Mouse (Mus musculus): ENCODE measurements around the gene Prpsap2.
"Not testable (repeated sequence)": the region's sequence is repeated elsewhere in the genome, so short reads cannot be mapped to it uniquely, and the experiment has no call there.

Prpsap2 gene

DNA sequence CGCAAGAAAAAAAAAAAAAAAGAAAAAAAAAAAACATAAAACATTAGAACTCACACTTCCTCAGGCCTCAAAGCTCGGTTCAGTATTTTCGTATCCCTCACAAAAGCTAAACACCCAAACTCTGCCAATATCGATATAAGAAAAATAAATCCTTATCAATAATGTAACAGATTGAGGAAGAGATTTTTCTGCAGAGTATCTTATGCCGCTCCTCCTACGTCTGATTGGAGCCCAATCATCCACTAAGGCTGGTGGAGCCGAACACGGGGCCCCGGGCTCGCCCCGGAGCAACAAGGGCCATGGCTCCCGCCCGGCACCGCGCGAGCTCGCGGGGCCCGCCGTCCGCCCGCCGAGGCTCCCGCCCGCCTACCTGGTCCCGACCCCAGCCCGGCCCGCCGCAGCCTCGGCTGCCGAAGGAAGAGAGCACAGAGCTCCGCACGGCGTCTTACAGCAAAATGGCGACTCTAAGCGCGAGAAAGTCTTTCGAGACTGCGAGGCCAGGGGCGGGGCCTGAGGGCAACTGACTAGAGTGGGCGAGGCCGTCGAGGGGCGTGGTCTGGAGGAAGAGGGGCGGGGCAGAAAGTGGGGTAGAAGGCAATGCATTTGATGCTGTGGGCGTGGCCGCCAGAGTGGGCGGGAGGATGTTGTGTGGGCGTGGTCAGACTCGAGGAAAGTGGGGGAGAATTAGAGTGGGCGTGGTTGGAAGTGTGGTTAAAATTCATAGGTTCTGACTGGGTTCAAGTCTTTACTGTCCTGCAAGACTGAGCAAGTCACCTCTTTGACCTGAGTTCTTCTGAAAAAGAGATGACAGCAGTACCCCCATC is at the start of gene Prpsap2:
Gene Prpsap2, minus strand, starts transcription at position 505 of the 824 bp plus-strand sequence.
- DNase-seq (ENCODE audit: low read depth), result peak; percentile 100

DNA sequence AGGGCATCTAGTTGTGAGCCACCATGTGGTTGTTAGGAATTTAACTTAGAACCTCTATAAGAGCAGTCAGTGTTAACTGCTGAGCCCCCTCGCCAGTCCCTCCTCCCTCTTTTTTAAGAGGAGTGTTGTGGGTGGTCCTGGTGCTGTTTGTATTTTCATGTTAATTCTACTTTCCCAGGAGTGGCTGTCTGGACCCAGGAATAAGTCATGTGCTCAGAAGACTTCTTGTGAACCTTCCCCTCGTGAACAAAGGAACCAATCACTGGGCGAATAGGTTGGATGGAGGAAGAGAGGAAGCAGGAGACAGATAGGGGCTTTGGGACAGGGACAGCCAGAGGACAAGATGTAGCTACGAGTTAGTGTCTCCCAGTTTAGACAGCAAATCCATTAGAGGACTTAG is 47.9 kb upstream of the Prpsap2 start:
- no peak for DNase-seq (ENCODE audit: low read depth)

DNA sequence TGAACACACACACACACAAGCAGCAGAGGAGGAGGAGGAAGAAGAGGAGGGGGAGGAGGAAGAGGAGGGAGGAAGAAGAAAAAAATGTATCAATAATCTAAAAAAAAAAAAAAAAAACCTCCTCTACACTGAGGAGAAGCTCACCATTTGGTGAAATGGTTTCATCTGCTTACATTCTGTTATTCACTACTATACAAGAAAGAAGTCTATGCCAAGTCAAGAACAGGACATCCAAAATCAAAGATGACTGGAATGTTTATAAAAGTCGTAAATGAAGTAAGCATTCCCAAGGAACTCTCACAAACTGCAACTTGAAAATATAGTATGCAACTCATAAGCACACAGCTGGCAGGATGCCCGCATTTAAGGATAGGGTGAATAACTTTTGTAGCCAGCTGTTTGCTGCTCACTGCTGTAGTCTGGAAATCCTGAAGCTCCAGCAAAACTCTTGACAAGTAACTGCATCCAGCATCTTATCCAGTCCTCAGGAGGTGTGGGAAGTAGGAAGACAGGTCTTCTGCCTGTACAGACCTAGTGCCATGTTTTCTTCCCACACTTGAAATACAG is 46.7 kb upstream of the Prpsap2 start:
- peak; percentile 69 for DNase-seq (ENCODE audit: low read depth)

DNA sequence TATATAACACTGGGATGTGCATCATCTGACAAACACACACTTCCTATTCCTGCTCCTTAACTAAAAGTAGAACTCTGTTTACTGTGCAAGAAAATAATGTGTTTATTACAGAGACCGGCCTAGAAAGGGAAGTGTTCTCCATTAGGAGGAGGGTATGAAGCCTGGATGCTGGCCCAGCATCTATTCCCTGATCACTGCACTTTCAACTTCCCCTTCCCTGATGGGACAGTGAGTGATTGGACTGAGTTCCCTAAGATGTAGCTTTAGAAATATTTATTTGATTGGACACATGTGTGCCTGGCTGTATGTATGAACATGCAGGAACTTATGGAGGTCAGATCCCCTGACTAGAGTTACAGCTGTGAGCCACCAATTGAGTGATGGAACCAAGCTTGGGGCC is 31.6 kb upstream of the Prpsap2 start:
- DNase-seq (ENCODE audit: low read depth), result no peak

DNA sequence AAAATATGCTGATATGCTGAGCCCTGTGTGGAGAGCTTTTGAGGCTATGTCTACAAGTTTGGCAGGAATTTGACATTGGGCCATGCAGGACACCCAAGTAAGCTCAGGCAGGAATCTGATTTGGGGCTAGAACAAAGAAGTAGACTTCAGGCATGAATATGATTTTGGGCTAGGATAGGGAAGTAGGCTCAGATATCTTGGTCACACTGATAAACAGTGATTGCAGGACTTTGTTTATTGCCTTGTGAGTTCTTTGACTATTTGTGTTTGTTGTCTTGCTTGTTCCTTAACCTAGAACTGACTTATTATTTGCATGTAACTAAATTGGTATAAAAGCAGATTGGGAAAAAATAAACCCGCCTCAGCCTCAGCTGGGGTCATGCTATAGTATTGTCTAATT is 26.7 kb upstream of the Prpsap2 start:
- DNase-seq (ENCODE audit: low read depth), result no peak

DNA sequence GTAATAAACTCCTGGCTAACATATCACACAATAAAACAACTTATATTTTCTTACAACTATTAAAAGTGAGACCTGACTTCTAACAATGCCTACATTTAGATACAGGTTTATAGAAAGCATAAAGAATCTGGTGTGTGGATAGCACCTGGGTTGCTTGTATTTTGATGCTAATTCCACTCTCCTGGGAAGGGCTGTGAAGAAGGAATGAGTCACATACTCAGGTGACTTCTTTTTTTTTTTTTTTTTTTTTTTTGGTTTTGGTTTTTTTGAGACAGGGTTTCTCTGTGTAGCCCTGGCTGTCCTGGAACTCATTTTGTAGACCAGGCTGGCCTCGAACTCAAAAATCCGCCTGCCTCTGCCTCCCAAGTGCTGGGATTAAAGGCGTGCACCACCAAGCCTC is 20.6 kb upstream of the Prpsap2 start:
- DNase-seq (ENCODE audit: low read depth), result not testable (repeated sequence)

DNA sequence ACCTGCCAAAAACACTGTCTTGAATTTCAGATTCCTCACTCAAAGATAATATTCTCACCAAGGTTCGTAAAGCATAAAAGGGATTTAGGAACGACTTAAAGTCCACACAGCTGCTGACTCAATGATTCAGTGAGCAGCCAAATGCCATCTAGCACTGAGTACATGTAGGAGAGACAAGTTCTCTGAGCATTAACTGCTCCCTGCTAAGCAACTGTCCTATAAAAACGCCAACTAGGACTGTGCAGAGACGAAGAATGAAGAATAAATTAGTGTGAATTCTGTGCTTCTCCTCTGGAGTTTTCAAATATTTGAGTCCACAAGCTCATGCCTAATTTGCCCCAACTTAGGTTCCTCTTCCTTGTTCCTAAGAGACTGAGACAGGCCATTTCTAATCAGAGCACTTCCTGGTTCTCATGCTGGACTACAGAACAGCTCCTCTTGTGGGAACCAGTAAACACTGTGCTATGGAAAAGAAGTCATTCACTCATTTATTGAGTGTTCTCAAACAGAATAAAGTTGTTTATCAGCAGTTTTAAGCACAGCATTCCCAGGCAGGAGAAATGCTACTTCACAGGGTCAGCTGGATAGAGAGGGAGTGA is 12.8 kb upstream of the Prpsap2 start:
- no peak for DNase-seq (ENCODE audit: low read depth)

DNA sequence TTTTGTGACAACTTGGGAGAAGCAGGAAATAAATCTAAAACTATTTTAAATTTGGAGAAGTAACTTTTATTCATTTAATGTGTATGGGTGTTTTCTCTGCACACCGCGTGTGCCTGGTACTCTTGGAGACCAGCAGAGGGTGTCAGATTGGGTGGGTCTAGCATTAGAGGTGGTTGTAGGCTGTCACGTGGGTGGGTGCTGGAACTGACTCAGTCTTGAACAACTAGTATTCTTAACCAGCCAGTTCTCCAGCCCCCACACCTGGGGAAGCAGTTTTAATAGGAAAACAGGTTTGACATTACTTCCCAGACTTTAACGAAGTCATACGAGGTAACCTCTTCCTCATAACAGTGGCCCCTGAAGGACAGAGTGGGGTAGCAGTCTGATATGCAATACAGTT is 1.4 kb downstream of the Prpsap2 start:
- DNase-seq (ENCODE audit: low read depth), result peak; percentile 54

DNA sequence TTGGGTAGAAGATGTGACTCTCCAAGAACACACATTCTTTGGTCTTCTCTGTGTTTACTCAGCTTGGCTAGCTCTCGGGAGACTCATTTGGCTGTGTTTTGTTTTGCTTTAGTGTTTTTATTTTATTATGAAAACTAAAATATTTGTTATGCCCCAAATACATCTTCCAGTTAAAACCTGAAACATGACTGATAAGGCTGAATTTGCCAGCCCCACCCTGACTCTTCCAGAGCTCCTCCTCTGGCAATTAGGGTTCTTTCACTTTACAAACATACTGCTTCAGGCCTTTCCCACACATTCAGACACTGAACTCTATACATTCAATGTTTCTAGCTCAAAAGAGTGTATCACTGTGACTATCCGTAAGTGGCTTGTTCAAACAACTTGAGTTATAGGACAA is 4.7 kb downstream of the Prpsap2 start:
- DNase-seq (ENCODE audit: low read depth), result no peak

DNA sequence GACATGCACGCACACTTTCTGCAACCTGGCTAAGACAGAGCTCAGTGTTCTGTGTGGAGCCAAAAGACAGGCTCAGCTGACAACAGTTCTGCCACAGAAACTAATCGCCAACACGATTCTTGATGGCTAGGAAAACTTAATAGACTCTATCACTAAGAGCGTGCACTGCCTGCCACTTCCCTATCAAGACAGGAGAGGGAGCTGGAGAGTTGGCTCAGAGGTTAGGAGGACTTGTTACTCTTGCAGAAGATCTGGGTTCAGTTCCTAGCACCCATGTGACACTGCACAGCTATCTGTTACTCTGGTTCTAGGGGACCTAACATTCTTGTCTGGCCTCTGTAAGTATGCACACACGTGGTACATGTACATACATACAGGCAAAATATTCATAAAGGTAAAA is 10.3 kb downstream of the Prpsap2 start:
- peak; percentile 45 for DNase-seq (ENCODE audit: low read depth)

DNA sequence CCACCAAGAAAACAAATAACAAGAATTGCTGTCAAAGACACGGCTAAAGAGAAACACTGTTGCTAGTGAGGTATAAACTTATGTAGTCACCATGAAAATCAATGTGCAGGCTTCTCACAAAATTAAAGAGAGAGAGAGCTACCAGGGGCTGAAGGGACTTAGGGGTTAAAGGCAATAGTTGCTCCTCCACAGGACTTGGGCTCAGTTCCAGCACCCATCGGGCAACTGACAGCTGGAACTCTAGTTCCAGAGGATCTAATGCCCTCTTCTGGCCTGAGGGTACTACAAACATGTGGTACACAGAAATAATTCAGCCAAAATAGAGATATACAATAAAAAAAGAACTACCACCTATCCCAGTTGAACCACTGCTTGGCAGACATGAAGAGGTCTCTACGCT is 14.7 kb downstream of the Prpsap2 start:
- DNase-seq (ENCODE audit: low read depth), result no peak

DNA sequence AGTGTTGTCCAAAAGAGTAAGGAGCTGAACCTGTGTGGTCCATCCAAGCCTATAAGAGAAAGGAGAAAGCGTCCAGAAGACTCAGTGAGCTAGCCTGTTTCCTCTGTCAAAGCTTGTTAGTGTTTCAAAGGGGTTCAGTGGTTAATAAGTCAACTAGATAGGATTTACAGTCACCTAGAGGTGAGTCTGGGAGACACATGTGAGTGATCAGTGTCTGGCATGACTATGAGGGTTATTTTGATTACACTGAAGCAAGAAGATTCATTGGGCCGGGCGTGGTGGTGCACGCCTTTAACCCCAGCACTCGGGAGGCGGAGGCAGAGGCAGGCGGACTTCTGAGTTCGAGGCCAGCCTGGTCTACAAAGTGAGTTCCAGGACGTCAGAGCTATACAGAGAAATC is 16.1 kb downstream of the Prpsap2 start:
- DNase-seq (ENCODE audit: low read depth), result no peak

DNA sequence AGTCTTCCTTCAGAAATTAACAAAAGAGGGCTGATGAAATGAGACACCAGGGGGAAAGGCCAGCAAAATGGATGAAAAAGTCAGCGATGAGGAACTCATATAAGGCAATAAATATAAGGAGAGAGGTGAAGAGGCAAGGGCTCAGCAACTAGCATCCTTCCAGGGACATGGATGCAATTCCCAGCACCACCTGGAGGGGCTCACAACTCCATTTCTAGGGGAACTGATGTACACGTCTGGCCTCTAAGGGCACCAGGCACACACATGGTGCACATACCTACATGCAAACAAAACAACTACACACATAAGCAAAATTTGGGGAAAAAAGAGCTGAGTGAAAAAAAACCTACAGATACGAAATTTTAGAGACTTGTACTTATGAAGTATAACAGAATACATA is 17.4 kb downstream of the Prpsap2 start:
- DNase-seq (ENCODE audit: low read depth), result peak; percentile 19

DNA sequence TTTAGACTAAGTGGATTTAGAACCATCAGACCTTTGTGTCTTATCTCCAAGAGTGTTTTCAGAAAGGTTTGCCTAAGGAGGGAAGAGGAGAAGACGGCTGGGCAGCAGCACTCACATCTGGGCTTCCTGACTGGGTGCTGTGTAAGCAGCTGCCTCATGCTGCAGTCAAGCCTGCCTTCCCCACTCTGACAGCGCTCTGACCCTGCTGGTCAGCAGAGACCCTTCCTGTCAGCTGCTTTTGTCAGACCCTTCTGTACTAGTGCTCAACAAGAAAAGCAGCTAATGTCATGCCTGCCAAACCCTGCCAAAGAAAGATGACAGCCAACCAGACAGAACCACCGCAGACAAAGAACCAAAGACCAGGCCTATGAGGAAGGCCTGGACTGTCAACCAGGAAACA is 18.1 kb downstream of the Prpsap2 start:
- DNase-seq (ENCODE audit: low read depth), result no peak

DNA sequence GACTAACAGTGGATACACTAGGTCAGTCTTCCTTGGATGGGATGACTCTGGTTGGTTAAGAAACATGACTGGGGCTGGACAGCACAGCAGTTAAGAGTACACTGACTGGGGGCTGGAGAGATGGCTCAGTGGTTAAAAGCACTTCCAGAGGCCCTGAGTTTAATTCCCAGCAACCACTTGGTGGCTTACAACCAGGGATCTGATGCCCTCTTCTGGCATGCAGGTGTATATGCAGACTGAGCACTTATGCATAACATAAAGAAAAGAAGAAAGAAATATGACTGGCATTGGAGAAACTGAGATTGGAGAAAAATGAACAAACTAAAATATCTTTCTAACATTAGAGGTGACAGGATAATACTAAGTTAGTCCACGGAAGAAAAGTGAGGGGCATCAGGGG is 21.4 kb downstream of the Prpsap2 start:
- DNase-seq (ENCODE audit: low read depth), result no peak

DNA sequence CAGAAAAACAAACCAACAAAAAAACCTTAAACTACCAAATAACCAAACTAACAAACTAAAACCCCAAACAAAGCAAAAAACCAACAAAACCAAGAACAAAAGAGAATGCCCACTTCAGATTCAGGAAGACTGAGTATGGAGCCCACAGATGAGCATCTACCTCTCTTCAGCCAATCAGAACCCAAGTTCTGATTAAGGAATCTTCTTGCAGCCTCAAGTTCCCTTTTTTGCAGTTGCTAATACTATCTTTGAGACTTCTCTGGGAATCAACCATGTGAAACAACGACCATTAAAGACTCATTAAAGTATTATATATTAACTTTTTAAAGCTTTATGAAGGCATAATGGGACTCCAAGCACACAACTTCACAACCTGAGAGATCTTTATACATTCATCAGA is 24.6 kb downstream of the Prpsap2 start:
- no peak for DNase-seq (ENCODE audit: low read depth)

DNA sequence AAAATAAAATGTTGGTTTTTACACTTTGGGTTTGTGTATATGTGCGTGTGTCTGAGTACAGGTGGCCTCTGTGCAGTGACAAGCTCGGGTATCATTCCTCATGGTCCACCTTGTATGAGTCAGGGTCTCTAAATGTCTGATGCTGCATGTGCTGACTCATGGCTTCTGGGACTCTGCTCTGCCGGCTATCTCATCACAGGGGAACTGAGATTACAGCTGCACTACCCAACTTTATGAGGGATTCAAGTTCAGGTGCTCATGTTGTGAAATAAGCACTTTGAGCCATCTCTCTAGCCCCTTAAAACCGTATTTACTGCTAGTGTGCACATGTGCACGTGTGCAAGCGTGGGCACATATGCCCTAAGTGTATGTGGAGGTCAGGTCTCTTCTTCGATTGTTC is 29.2 kb downstream of the Prpsap2 start:
- DNase-seq (ENCODE audit: low read depth), result no peak

DNA sequence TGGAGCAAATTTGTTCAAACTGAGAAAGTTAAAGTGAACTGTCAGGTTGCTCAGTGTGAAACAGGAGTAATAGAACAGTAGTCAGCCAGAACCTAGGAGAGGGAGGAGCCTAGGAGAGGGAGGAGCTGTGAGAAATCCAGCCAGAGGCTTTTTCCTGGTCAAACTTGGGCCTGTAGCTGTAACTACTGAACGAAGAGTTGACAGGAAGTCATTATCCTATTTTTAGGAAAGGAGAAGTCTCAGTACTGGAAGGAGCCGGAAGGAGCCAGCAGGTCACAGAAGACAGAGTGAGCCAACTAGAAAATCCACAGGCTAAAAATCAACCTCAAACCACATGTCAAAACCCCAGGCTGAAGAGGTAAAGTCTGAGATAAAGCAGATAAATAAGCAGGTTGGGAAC is 33.9 kb downstream of the Prpsap2 start:
- DNase-seq (ENCODE audit: low read depth), result no peak

DNA sequence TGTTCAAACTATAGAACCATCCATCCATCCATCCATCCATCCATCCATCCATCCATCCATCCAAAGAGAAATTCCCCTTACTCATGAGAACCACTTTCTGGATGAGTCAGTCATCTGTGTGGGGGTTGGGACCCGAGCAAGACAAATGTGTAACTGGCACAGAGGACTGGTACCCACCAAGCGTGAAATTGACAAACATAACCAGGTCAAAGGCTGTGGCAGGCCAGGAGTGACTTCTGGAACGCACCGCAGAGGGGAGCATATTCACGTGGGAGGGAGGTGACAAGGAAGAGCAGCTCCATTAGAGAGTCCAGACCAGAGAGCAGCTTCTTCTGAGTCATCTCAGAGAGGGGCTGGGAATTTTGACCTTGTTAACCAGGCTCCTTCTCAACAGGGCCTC is 39.8 kb downstream of the Prpsap2 start:
- no peak for DNase-seq (ENCODE audit: low read depth)

DNA sequence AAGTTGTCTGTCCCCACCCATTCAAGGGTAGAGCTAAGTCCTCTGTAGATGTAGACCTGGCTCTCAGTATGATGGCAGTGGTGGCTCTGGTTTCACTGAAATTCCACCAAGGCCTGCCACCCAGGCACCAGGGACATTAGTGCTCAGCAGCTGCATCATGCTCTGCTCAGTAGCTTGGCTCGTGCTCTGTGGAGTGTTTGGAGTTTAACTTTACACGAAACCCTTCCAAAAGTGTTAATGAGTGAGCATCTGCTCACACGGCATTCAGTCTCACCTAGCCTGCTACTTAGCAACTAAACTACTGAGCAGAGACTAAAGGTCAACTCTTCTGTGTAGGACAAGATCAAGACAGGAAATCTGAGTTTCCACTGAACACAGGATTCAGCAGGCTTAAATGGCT is 41.3 kb downstream of the Prpsap2 start, which contains the start of gene Slc5a10:
Gene Slc5a10, minus strand, starts transcription at position 191 of the 400 bp plus-strand sequence.
- no peak for DNase-seq (ENCODE audit: low read depth)

DNA sequence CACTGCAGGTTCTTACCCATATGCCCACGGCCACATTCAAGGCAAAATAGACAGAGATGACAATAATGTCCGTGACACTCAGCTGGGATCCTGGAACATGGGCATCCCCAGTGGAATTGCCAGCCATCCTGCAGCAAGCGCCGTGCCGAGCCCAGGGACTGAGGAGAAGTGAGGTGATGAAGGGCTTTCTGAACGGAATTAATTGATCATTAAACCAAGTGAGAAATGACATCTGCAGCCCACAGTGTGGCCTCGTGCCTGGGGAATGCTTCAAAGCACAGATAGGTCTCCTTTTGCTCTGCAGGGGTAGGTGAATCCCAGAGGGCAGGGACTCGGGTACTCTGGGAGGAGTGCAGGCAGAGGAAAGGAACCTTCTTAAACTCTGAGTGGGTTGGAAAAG is 42.1 kb downstream of the Prpsap2 start:
- DNase-seq (ENCODE audit: low read depth), result no peak

DNA sequence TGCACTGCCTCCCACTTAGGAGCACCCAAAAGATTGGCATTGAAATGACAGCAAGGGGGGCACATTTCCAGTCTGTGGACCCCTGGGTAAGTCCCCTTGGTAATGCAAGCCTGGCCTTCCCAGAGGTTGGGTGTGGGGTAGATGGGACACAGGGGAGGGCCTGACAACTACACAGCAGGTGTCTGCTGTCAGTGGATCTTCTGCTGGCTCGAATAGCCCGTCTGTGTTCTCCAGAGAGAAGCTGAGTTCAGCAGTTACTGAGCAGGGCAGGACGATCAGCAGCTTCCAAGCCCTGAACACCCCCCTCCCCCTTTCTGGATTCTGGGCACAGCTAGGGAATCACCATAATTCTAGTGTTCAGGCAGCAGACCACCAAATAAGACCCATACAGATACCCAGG is 42.5 kb downstream of the Prpsap2 start:
- no peak for DNase-seq (ENCODE audit: low read depth)

DNA sequence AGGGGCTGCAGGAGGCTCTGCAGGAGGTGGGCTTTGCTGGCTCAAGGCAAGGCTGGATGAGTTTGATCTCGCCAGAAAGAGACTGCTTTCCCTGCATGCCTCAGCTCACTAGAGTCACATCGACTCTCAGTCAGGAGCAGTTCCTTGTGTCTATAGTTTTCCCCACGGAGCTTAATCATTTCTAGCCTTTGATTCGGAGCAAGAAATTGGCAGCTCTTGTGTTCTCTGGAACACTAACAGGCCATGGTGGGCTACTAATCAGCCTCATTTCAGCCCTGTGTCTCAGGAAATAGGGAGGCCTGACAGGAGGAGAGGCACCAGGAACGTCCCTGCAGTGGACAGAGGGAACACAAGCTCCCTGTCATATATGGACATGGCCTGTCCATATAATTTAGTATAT is 43.9 kb downstream of the Prpsap2 start:
- no peak for DNase-seq (ENCODE audit: low read depth)

DNA sequence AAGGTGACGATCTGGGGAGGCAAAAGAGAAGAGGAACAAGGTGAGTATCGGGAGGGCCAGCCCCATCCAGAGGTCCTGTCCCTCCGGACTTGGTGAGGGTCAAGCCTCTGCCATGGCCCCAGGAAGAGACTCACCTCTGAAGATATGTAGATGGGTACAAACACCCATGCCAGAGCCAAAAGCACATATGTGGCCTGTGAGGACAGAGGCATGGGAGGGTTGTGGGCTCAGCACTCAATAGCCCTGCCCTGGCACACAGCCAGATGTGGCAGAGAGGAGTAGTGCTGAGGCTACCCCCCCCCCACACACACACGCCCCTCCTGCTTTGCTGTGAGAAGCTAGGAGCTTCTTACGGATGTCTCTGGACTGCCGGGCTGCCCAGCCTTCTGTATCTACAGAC is 46.8 kb downstream of the Prpsap2 start:
- no peak for DNase-seq (ENCODE audit: low read depth)

All from NIH3T3 (cell line).